Mouse (Mus musculus) forebrain, embryonic 16.5 days (tissue): ENCODE results near the gene Cdc7. TPM values are rescaled to one million over a fixed set of nuclear protein-coding genes. Genes with fewer than 3 reads are reported as not detected.
A peak's percentile ranks its signal among the peaks of the same experiment; 100 is the strongest.

Experiments
- ATAC-seq: fragments of 200-750 bp; cut with Nextera tagmentation; 2 replicates; pipeline ENCODE4 v1.8.0; 2017; ENCODE audit warnings: mild to moderate bottlenecking, moderate library complexity
- H3K27ac ChIP-seq: fragments of 300-500 bp; sonication (generic); 2 replicates; pipeline ENCODE4 v1.5.1; 2014; ENCODE audit warnings: low read length, control low read depth
- H3K27me3 ChIP-seq: fragments of 300-500 bp; sonication (generic); replicated peaks from 2 replicates; pipeline ENCODE4 v1.6.1; 2014; ENCODE audit warnings: low read length; ENCODE audit not compliant: control insufficient read depth, insufficient read depth
- H3K36me3 ChIP-seq: fragments of 300-500 bp; sonication (generic); 2 replicates; pipeline ENCODE4 v1.6.1; 2014; ENCODE audit not compliant: control insufficient read depth, insufficient read depth
- H3K4me1 ChIP-seq: fragments of 300-500 bp; sonication (generic); replicated peaks from 2 replicates; pipeline ENCODE4 v1.6.1; 2014; ENCODE audit warnings: low read length; ENCODE audit not compliant: control insufficient read depth, insufficient read depth
- H3K4me2 ChIP-seq: fragments of 300-500 bp; sonication (generic); 2 replicates; pipeline ENCODE4 v1.6.1; 2014; ENCODE audit warnings: mild to moderate bottlenecking, low read length, control low read depth
- H3K4me3 ChIP-seq: fragments of 300-500 bp; sonication (generic); replicated peaks from 2 replicates; pipeline ENCODE4 v1.5.1; 2014; ENCODE audit warnings: mild to moderate bottlenecking, low read length, control low read depth
- H3K9ac ChIP-seq: fragments of 300-500 bp; sonication (generic); replicated peaks from 2 replicates; pipeline ENCODE4 v1.6.1; 2014; ENCODE audit warnings: low read depth, low read length, control low read depth
- H3K9me3 ChIP-seq: fragments of 300-500 bp; sonication (generic); 2 replicates; pipeline ENCODE4 v1.6.1; 2016; ENCODE audit warnings: low read length; ENCODE audit not compliant: control insufficient read depth
- WGBS: fragments of 180-500 bp; shearing (Covaris S2); extraction: QIAGEN DNeasy Blood & Tissue Kit; methylation state at CpG from one replicate; pipeline ENCODE4 v1.1.7; 2014; 5-methylcytosine and 5-hydroxymethylcytosine counted together
- polyA plus RNA-seq: library from polyadenylated mRNA; unstranded; fragments of >200 nt; fragmentation: Nextera tagmentation; extraction: Ambion mirVana; gene quantifications from 2 replicates; pipeline ENCODE4 v1.2.1, GENCODE M21; 2015

The Cdc7 gene
- polyA plus RNA-seq, 1 experiment from 2014 or later: 50.5 TPM

DNA sequence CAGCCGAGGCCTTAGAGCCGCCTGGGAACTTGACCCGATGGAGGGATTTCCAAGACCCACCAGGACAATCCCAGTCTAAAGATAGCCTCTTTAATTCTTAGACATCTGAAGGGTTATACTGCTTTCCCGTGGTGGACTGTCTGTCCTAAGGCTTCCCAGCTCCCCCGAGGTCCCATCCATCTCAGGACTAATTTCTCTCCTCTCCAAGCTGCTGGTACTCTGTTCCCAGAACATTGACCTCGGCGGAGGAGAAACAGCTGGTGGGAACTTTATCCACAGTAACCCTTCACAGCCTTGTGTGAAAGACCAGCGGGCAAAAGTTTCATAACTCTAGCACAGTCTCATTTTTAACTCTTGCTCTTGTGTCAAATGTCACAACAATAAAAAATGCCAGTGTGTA, 25.1 kb downstream of the Cdc7 start:
- Histone ChIP-seq H3K4me2 (no peak overlapping the region), H3K4me3 (no peak overlapping the region), H3K36me3 (no peaks in the 10 kb centered on the region; the same call in 1 of the 2 replicates), H3K27me3 (no peaks in the 10 kb centered on the region), H3K9ac (no peak overlapping the region), H3K9me3 (no peaks in the 10 kb centered on the region), H3K4me1 (no peaks in the 10 kb centered on the region), H3K27ac (no peak overlapping the region)
- 72% methylated on average over 8 of the region's 8 CpGs for WGBS
- ATAC-seq: no peak

DNA sequence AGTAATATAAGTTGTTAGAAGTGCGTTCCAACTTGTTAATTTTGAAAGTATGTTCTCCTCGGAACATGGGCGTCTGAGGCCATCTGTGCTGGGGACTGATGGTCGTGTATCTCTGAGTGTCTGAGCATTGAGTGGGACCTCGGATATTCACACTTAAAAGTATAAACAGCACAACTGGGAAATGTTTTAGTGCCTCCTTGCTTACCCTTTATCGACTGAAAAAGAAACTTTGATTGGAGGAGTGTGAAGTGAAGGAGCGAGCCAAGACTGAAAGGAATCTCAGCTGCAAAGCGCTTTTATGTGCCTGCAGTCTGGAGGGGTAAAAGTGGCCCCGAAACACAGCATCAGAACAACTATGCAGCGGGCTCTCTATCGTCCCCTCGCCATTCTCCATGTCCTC, 25.7 kb downstream of the Cdc7 start:
- Histone ChIP-seq H3K4me3 (no peak overlapping the region), H3K36me3 (no peaks in the 10 kb centered on the region), H3K27me3 (no peaks in the 10 kb centered on the region), H3K4me1 (no peaks in the 10 kb centered on the region), H3K9ac (no peak overlapping the region), H3K9me3 (no peaks in the 10 kb centered on the region), H3K4me2 (no peak overlapping the region), H3K27ac (no peak overlapping the region)
- WGBS: 75% methylated on average over 12 of the region's 12 CpGs
- no peak for ATAC-seq

DNA sequence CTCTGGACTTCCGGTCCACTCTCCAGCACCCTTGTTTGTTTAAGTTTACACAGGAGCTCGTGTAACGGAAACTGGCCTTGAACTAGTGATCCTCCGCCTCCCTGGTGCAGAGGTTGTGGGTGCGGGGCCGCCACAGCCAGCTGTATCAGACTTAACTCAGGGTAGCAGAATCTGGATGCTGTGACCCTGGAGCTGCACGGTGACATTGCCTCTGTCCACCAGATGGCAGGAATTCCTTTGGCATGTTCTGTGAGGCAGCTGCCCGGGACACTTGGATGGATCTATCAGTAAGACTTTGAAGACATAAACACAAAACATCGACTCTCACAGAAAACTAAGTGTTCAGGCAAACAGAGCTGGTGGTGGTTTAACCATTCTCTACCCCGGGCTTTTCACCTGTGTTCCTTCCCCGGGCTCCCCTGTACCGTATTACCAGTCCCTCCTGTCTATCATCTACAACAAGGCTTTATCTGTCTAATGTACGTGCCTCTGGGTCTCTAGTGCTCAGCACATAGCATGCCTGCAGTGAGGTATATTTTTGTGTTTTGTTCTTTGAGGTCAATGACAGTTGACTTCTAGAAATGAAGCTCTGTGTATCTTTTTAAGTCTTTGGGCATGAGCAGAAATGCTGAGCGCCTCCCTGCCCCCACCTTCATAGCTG, 26.6 kb downstream of the Cdc7 start:
- no peaks in the 10 kb centered on the region for H3K9me3 ChIP-seq
- H3K4me3 ChIP-seq: no peak overlapping the region
- H3K27ac ChIP-seq: no peak overlapping the region
- H3K4me1 ChIP-seq: no peaks in the 10 kb centered on the region
- no peak overlapping the region for H3K9ac ChIP-seq
- H3K27me3 ChIP-seq: no peaks in the 10 kb centered on the region
- WGBS: 47% methylated on average over 14 of the region's 14 CpGs
- H3K4me2 ChIP-seq: no peak overlapping the region
- no peak for ATAC-seq
- no peaks in the 10 kb centered on the region for H3K36me3 ChIP-seq

DNA sequence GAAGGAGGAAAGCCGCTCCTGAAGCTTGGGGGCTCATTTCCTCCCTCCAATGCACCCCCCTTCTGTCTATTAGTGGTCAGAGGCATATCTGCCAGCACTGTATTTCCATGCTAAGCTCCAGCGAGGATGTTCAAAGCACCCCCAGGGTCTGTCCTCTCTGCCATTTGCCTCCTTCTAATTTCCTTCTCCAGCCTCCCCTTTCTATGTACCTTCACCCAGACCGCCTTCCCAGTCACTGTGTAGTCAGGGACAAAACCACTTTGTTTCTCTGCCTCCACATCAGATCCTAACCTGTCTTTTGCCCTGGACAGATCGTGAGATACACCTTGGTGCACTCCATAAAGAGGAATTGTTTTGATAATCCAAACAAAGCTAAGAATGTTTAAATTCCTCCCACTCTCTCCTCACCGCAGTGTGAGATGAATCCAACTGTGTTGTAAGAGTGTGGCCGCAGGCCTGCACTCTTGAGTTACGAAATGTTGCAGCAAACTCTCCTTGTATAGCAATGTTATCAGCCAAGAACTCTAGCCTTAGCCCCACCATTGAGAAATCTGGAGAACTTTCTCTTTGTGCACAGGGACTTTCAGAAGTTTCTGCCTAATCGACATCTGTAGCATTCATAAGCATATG, 27.3 kb downstream of the Cdc7 start:
- H3K4me3 ChIP-seq: no peak overlapping the region
- H3K27me3 ChIP-seq: no peaks in the 10 kb centered on the region
- H3K9me3 ChIP-seq: no peaks in the 10 kb centered on the region
- no peaks in the 10 kb centered on the region for H3K36me3 ChIP-seq
- 78% methylated on average over 8 of the region's 8 CpGs for WGBS
- H3K4me2 ChIP-seq: no peak overlapping the region
- no peak for ATAC-seq
- no peak overlapping the region for H3K9ac ChIP-seq
- no peak overlapping the region for H3K27ac ChIP-seq
- H3K4me1 ChIP-seq: no peaks in the 10 kb centered on the region

DNA sequence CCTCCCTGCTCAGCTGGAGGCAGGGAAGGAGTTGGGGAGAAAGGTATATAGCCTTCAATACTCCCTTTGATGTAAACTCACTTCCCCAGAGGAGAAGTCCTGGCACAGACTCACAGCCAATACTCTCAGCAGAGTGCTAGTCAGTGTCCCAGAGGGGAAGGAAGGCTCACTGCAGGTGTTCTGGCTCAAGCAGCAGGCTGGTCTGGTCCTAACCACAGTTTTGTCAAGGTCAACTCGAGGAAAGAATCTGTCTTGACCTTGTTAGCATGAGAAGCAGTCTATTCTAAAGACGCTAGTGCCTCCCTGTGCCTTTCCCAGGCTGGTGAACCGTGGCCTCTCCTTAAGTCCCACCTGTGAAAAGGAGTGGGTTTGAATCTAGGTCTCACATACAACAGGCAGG, 30.6 kb downstream of the Cdc7 start:
- ATAC-seq: no peak
- WGBS: 33% methylated on average over 3 of the region's 3 CpGs
- Histone ChIP-seq H3K27ac (no peak overlapping the region), H3K9me3 (no peaks in the 10 kb centered on the region), H3K4me2 (no peak overlapping the region), H3K9ac (no peak overlapping the region), H3K4me3 (no peak overlapping the region), H3K36me3 (no peaks in the 10 kb centered on the region), H3K4me1 (no peaks in the 10 kb centered on the region), H3K27me3 (no peaks in the 10 kb centered on the region)

DNA sequence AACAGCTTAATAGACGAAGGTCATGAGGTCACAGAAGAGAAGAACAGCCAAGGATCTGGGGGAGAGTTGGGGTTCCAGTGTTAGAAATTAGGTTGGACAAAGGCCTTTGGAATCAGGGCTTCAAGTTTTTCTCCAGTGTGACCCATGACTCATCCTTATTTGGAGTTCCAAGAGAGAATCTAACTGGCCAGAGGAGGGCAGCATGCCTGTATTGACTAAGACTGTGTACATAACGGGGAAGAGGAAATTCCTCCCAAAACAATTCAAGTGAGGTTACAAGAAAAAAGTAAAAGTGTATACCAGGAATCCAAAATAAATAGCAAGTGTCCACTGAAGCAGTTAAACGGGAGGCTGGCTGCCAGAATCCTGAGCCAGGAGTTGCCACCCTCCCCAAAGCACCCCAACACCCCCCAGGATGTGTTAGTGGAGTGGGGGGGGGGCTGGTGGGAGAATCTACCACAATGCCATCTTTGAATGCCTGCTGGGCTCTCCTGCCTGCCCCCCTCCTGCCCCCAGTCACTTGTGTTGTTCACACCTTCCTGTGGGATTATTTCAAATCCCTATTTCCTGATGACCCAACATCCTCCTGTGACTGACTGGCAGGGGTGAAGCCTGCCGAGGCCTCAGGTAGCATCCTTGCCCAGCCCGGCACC, 31.9 kb downstream of the Cdc7 start:
- Histone ChIP-seq H3K4me3 (no peak overlapping the region), H3K27me3 (no peaks in the 10 kb centered on the region), H3K36me3 (no peaks in the 10 kb centered on the region), H3K9me3 (no peaks in the 10 kb centered on the region), H3K4me2 (no peak overlapping the region), H3K27ac (no peak overlapping the region), H3K9ac (no peak overlapping the region), H3K4me1 (no peaks in the 10 kb centered on the region)
- 45% methylated on average over 5 of the region's 5 CpGs for WGBS
- ATAC-seq: 0 out of 2 replicates have a peak, but pooled peaks have one; percentile 57

DNA sequence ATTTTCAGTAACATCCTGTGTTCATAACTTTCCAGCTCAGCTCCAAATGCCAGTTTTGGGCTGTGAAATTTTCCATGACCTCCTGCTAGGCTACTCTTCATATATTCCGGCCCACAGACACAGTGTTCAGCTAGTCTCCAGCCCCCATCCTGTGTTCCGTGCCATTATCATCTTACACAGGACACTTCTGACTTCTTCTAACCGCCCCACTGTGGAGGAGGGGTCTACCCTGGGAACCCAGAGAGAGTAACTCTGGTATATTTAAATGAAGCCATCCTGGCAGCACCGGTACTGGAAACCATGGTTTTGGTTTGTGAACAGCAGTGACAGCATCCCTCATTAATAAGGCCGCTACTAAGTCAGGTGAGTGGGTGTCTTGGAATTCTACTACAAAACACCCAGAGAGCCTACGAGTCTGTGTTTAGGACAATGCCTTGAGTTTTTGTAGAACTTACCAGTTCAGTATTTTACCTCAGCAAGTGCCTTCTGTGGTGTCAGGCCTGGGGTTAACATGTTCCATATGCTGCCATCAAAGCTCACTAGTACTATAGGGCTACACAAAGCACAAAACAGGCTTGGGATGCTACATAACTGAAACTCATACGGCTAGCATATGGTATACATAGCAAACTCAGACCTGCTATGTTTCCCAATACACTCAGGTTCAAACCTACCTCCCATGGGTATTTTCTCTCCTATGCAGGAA, 32.6 kb downstream of the Cdc7 start:
- Histone ChIP-seq H3K4me2 (no peak overlapping the region), H3K4me1 (no peaks in the 10 kb centered on the region), H3K27me3 (no peaks in the 10 kb centered on the region), H3K36me3 (no peaks in the 10 kb centered on the region), H3K9ac (no peak overlapping the region), H3K4me3 (no peak overlapping the region), H3K9me3 (no peaks in the 10 kb centered on the region), H3K27ac (no peak overlapping the region)
- WGBS: 79% methylated on average over 7 of the region's 7 CpGs
- no peak for ATAC-seq

DNA sequence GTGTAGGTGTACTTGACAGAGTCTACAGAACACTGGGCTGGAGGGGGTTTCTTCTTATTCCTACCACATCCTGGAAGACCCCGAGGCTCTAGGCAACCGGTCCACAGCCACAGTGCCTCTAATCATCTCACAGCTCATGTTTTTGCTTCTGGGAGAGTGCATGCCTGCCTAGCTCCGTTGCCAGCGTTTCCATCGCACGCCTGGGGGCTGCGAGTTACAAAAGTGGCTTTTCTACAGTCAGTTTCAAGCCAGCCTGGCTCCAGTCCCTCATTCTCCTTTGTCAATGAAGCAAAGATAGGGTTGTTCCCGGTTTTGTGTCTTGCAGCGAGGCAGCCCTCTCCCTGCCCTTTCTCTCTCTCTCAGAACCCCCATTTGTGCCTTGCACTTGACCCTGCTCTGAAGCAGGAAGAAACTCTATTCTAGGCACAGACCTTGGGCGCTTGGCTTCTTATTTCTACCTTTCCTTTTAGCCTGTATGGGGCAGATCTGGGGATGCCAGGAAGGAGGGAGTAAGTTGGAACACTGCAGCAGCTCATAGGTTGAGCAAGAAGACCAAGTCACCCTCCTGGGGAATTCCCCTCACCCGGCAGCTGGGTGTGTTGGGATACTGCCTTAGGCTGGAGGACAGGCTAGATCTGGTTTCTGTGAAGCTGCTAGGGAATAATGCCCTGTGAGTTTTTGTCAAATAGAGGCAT, 37.4 kb downstream of the Cdc7 start:
- no peaks in the 10 kb centered on the region for H3K36me3 ChIP-seq
- no peaks in the 10 kb centered on the region for H3K27me3 ChIP-seq
- peaks cover 3% of the 10 kb centered on the region; the same call in 1 of the 2 replicates for H3K9me3 ChIP-seq
- no peak overlapping the region for H3K9ac ChIP-seq
- ATAC-seq: no peak
- no peaks in the 10 kb centered on the region for H3K4me1 ChIP-seq
- H3K27ac ChIP-seq: no peak overlapping the region
- H3K4me3 ChIP-seq: no peak overlapping the region
- no peak overlapping the region for H3K4me2 ChIP-seq
- WGBS: 40% methylated on average over 11 of the region's 11 CpGs

DNA sequence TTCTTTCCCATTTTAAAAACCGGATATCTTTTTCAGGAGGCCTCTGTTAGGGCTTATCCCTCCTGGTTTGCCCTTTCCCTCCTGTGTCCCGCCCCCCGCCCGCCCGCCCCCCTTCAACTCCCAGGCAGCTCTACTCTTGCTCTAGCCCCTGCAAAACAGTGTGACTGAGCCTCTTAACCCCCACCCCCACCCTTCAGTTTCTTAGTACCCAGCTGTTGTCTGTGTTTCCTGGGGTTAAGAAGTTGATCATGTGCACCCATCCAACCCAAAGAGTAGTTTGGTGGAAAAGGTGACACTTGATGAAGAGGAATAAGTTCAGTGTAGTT, 37.9 kb downstream of the Cdc7 start:
- peaks cover 3% of the 10 kb centered on the region; the same call in 1 of the 2 replicates for H3K9me3 ChIP-seq

More for the DNA sequence above, 37.9 kb downstream of the Cdc7 start:
- H3K4me1 ChIP-seq: no peaks in the 10 kb centered on the region
- no peaks in the 10 kb centered on the region for H3K36me3 ChIP-seq
- H3K27me3 ChIP-seq: no peaks in the 10 kb centered on the region
- 43% methylated on average over 5 of the region's 5 CpGs for WGBS
- no peak overlapping the region for H3K9ac ChIP-seq
- no peak for ATAC-seq
- H3K4me3 ChIP-seq: no peak overlapping the region
- no peak overlapping the region for H3K27ac ChIP-seq
- no peak overlapping the region for H3K4me2 ChIP-seq
